ENCODE assay signal across 17 mouse cellular contexts in the genomic region with DNA sequence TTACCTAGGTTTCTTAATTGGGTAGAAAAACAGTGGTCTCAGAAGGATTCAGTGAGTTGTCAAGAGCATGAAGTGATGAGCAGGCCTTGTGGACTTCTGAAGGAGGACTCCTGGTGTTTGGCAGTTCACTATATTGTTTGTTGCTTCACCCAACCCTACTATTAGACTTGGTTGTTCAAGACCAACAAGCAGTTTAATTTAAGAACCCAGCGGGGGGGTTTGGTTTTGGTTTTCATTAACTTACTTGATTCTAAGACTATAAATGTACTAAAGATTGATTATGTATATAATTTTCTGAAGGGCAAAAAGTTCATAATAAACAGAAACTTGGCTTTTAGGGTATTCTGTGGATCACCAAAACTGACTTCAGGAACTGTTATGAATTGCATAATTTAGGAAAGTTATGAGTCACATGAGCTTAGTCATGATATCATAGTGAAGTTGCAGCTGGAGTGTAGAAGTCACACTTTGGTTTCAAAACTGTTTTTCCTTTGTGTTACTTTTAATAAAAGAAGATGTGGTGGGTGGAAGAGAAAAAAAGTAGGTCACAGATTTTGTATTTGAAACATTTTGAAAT. TPM values are rescaled to one million over a fixed set of nuclear protein-coding genes. Genes with fewer than 3 reads are reported as not detected.
A peak's percentile ranks its signal among the peaks of the same experiment; 100 is the strongest.
DNase-seq lines count a peak whose midpoint lies in the region; ATAC-seq and TF ChIP-seq lines count a peak whose summit lies in the region.
"Had no signal": no experiment of that assay in that cellular context is flagged by ENCODE, and none has a peak within 500 bp of the region (broad histone marks: within the 10 kb centered on the region; RNA-seq: fewer than 3 reads in every experiment).

No protein-coding gene starts in this region.

- WGBS in lung, postnatal 0 days = 94% methylated on average over 1 of the region's 1 CpGs
- 95% methylated on average over 1 of the region's 1 CpGs for WGBS in forebrain, embryonic 11.5 days
- WGBS in kidney, embryonic 15.5 days = 95% methylated on average over 1 of the region's 1 CpGs

- no peaks in the 10 kb centered on the region for H3K36me3 ChIP-seq in lung, postnatal 0 days (ENCODE audit: insufficient read depth, low read length)
- H3K36me3 ChIP-seq in C2C12 (ENCODE audit: control insufficient read depth, insufficient read depth) (no peaks in the 10 kb centered on the region), myocyte (ENCODE audit: control insufficient read depth, insufficient read depth) (no peaks in the 10 kb centered on the region)
- H3K36me3 ChIP-seq in forebrain, embryonic 11.5 days (ENCODE audit: control insufficient read depth, insufficient read depth, low read length) = no peaks in the 10 kb centered on the region
- no peaks in the 10 kb centered on the region for H3K36me3 ChIP-seq in kidney, embryonic 15.5 days
- H3K36me3 ChIP-seq: limb, embryonic 12.5 days had no signal

- H3K79me2 ChIP-seq in C2C12 (ENCODE audit: control insufficient read depth, insufficient read depth) = peaks cover 70% of the 10 kb centered on the region
- peaks cover 50% of the 10 kb centered on the region for H3K79me2 ChIP-seq in myocyte (ENCODE audit: control insufficient read depth, insufficient read depth)

- TF ChIP-seq POLR2A in myocyte (IDR thresholded peaks at IDR 0.05; ENCODE audit: insufficient read length, low read depth) = no peak

- no peak for ATAC-seq in lung, postnatal 0 days
- ATAC-seq in forebrain, embryonic 11.5 days (replicated peaks; ENCODE audit: low FRiP score) = no peak
- no peak for ATAC-seq in kidney, embryonic 15.5 days (replicated peaks; ENCODE audit: low FRiP score)
- ATAC-seq: forebrain, embryonic 13.5 days had no signal

- TF ChIP-seq EP300 in lung, postnatal 0 days (IDR thresholded peaks at IDR 0.05) = peak; percentile 61; the same call in 1 of the 2 replicates

- no peaks in the 10 kb centered on the region for H3K4me1 ChIP-seq in lung, postnatal 0 days (ENCODE audit: insufficient read depth, low read depth, low read length)
- 0 out of 2 replicates have a peak, but pooled peaks cover 3% of the 10 kb centered on the region for H3K4me1 ChIP-seq in forebrain, embryonic 11.5 days (replicated peaks; ENCODE audit: control insufficient read depth, insufficient read depth, low read length)
- H3K4me1 ChIP-seq in kidney, embryonic 15.5 days = peaks cover 14% of the 10 kb centered on the region
- H3K4me1 ChIP-seq: limb, embryonic 12.5 days had no signal

- no peak overlapping the region for H3ac ChIP-seq in C2C12 (ENCODE audit: control insufficient read depth, insufficient read length, low read depth)
- no peak overlapping the region for H3ac ChIP-seq in myocyte (ENCODE audit: control insufficient read depth, insufficient read length)

- no peak overlapping the region for H3K9ac ChIP-seq in lung, postnatal 0 days (replicated peaks; ENCODE audit: low read depth)
- no peak overlapping the region for H3K9ac ChIP-seq in forebrain, embryonic 11.5 days (ENCODE audit: low read length)
- H3K9ac ChIP-seq in kidney, embryonic 15.5 days = no peak overlapping the region
- H3K9ac ChIP-seq: forebrain, embryonic 13.5 days; limb, embryonic 12.5 days; liver, embryonic 14.5 days had no signal

- no peaks in the 10 kb centered on the region for H3K9me3 ChIP-seq in lung, postnatal 0 days (ENCODE audit: low read length)
- H3K9me3 ChIP-seq in forebrain, embryonic 11.5 days (ENCODE audit: control insufficient read depth, low read length) = no peaks in the 10 kb centered on the region
- H3K9me3 ChIP-seq in kidney, embryonic 15.5 days (replicated peaks) = no peaks in the 10 kb centered on the region
- H3K9me3 ChIP-seq: forebrain, embryonic 13.5 days; limb, embryonic 12.5 days had no signal

- TF ChIP-seq CTCF in lung, postnatal 0 days (IDR thresholded peaks at IDR 0.05) = no peak
- no peak for TF ChIP-seq CTCF in C2C12 (IDR thresholded peaks at IDR 0.05; ENCODE audit: control insufficient read depth, insufficient read depth, insufficient read length)

- H3K4me3 ChIP-seq in lung, postnatal 0 days (ENCODE audit: low read depth, low read length) = no peak overlapping the region
- no peak overlapping the region for H3K4me3 ChIP-seq in C2C12 (ENCODE audit: insufficient read depth, poor library complexity, severe bottlenecking)
- no peak overlapping the region for H3K4me3 ChIP-seq in myocyte
- no peak overlapping the region for H3K4me3 ChIP-seq in forebrain, embryonic 11.5 days (ENCODE audit: low read depth, low read length)
- no peak overlapping the region for H3K4me3 ChIP-seq in kidney, embryonic 15.5 days (replicated peaks)
- H3K4me3 ChIP-seq: forebrain, embryonic 13.5 days; layer of hippocampus, adult 2 months; limb, embryonic 12.5 days had no signal

- no peaks in the 10 kb centered on the region for H3K27me3 ChIP-seq in lung, postnatal 0 days (replicated peaks; ENCODE audit: insufficient read depth, low read length)
- H3K27me3 ChIP-seq in C2C12 (ENCODE audit: control insufficient read depth, insufficient read depth, insufficient read length) (no peaks in the 10 kb centered on the region), myocyte (ENCODE audit: control insufficient read depth, insufficient read depth, insufficient read length) (no peaks in the 10 kb centered on the region)
- H3K27me3 ChIP-seq in forebrain, embryonic 11.5 days (ENCODE audit: control insufficient read depth, insufficient read depth, low read length) = no peaks in the 10 kb centered on the region
- no peaks in the 10 kb centered on the region for H3K27me3 ChIP-seq in kidney, embryonic 15.5 days
- H3K27me3 ChIP-seq: forebrain, embryonic 13.5 days; limb, embryonic 12.5 days had no signal

- no peak overlapping the region for H3K27ac ChIP-seq in lung, postnatal 0 days (ENCODE audit: low read length)
- no peak overlapping the region for H3K27ac ChIP-seq in forebrain, embryonic 11.5 days (ENCODE audit: low read depth, low read length)
- H3K27ac ChIP-seq in kidney, embryonic 15.5 days = no peak overlapping the region
- H3K27ac ChIP-seq: forebrain, embryonic 13.5 days; layer of hippocampus, adult 2 months; limb, embryonic 12.5 days; liver, embryonic 14.5 days had no signal

- H3K4me2 ChIP-seq in lung, postnatal 0 days (replicated peaks; ENCODE audit: low read depth, low read length) = no peak overlapping the region
- no peak overlapping the region for H3K4me2 ChIP-seq in myocyte (ENCODE audit: low read depth)
- no peak overlapping the region for H3K4me2 ChIP-seq in forebrain, embryonic 11.5 days (ENCODE audit: low read depth, low read length, severe bottlenecking)
- H3K4me2 ChIP-seq in kidney, embryonic 15.5 days = no peak overlapping the region
- H3K4me2 ChIP-seq: forebrain, embryonic 13.5 days; limb, embryonic 12.5 days had no signal

- DNase-seq in lung, postnatal 0 days (ENCODE audit: low spot score) = peak; percentile 81
- DNase-seq in lung, postnatal 4 days = no peak
- DNase-seq in brain, adult 2 months (ENCODE audit: low read depth, low spot score) = peak; percentile 42
- DNase-seq in forebrain, embryonic 11.5 days (ENCODE audit: low spot score) = no peak
- DNase-seq: adrenal gland, postnatal 36 days; cerebellum, adult 11 months; cerebellum, postnatal 14 days; embryo, embryonic 11 days; kidney, postnatal 10 days; midbrain, embryonic 14.5 days had no signal

- H3K79me3 ChIP-seq in C2C12 (ENCODE audit: low read depth) = peaks cover 48% of the 10 kb centered on the region

TF ChIP-seq in C2C12, 6 proteins besides CTCF, POLR2A, EP300 and RAD21:
- no peak for TF ChIP-seq MYOD1 (IDR thresholded peaks at IDR 0.05; ENCODE audit: control insufficient read depth, insufficient read length, low read depth)
- peak; percentile 93 for TF ChIP-seq CEBPB (IDR thresholded peaks at IDR 0.05; ENCODE audit: low read depth)
- TF ChIP-seq MYOG (IDR thresholded peaks at IDR 0.05; ENCODE audit: control insufficient read depth, extremely low read depth, insufficient read length) = no peak
- peak; percentile 56 for TF ChIP-seq USF1 (IDR thresholded peaks at IDR 0.05; ENCODE audit: low read depth)
- TF ChIP-seq MAX (IDR thresholded peaks at IDR 0.05) = no peak
- TF ChIP-seq FOSL1 (IDR thresholded peaks at IDR 0.05; ENCODE audit: insufficient read depth, low read length, poor library complexity, severe bottlenecking) = peak; percentile 53
TF ChIP-seq in C2C12: peak in this region for 3.

TF ChIP-seq in myocyte, 11 proteins besides CTCF, POLR2A, EP300 and RAD21:
- TF ChIP-seq TCF12 (IDR thresholded peaks at IDR 0.05; ENCODE audit: insufficient read depth, poor library complexity, severe bottlenecking) (no peak), CEBPB (IDR thresholded peaks at IDR 0.05; ENCODE audit: insufficient read depth, poor library complexity, severe bottlenecking) (peak; percentile 86; the same call in 1 of the 2 replicates), USF1 (IDR thresholded peaks at IDR 0.05; ENCODE audit: low read depth) (peak; percentile 50), MYOG (IDR thresholded peaks at IDR 0.05; ENCODE audit: control insufficient read depth in 1 of 3, insufficient read depth in 1 of 3, insufficient read length in 2 of 3, low read depth in 2 of 3) (no peak)

RNA-seq across cellular contexts. Expression of gene Adam17, which starts 3.3 kb away (rescaled TPM):
- polyA plus RNA-seq in lung, postnatal 0 days (2015; fragmentation: Nextera tagmentation; extraction: Ambion mirVana) = 34.4 and 38.7 TPM in 2 replicates
- polyA plus RNA-seq in C2C12 (2012; fragmentation: generic; extraction: Trizol) (12.4 TPM), myocyte (2012; fragmentation: generic; extraction: Trizol) (13.4 TPM)
- 36.4 and 36.6 TPM in 2 replicates for polyA plus RNA-seq in forebrain, embryonic 11.5 days (2014; fragmentation: Nextera tagmentation; extraction: Ambion mirVana)
- polyA plus RNA-seq in kidney, embryonic 15.5 days (2015; fragmentation: Nextera tagmentation; extraction: Ambion mirVana) = 42.9 and 44.9 TPM in 2 replicates

RNA-seq across cellular contexts. Expression of gene Ywhaq, which starts 47.3 kb away (rescaled TPM):
- 395 and 416 TPM in 2 replicates for polyA plus RNA-seq in lung, postnatal 0 days (2015; fragmentation: Nextera tagmentation; extraction: Ambion mirVana)
- polyA plus RNA-seq in C2C12 (2012; fragmentation: generic; extraction: Trizol) = 305 TPM
- polyA plus RNA-seq in myocyte (2012; fragmentation: generic; extraction: Trizol) = 156 TPM
- 1,096 and 1,151 TPM in 2 replicates for polyA plus RNA-seq in forebrain, embryonic 11.5 days (2014; fragmentation: Nextera tagmentation; extraction: Ambion mirVana)
- polyA plus RNA-seq in kidney, embryonic 15.5 days (2015; fragmentation: Nextera tagmentation; extraction: Ambion mirVana) = 741 and 774 TPM in 2 replicates

RNA-seq across cellular contexts. Expression of gene Iah1, which starts 53.9 kb away (rescaled TPM):
- 111 and 112 TPM in 2 replicates for polyA plus RNA-seq in lung, postnatal 0 days (2015; fragmentation: Nextera tagmentation; extraction: Ambion mirVana)
- polyA plus RNA-seq in C2C12 (2012; fragmentation: generic; extraction: Trizol) (33.1 TPM), myocyte (2012; fragmentation: generic; extraction: Trizol) (79.5 TPM)
- 45.0 and 48.4 TPM in 2 replicates for polyA plus RNA-seq in forebrain, embryonic 11.5 days (2014; fragmentation: Nextera tagmentation; extraction: Ambion mirVana)
- polyA plus RNA-seq in kidney, embryonic 15.5 days (2015; fragmentation: Nextera tagmentation; extraction: Ambion mirVana) = 67.7 and 78.7 TPM in 2 replicates

Comparison
In these comparisons a context has a peak if more than half of its experiments do, and no peak if none do; other contexts are left out.
1. DNase-seq: peak in lung, postnatal 0 days (single experiment) and brain, adult 2 months (single experiment); none in lung, postnatal 4 days (0 of 2) and forebrain, embryonic 11.5 days (single experiment).